Mouse (Mus musculus) gastrocnemius, adult 2 months (tissue): ENCODE measurements around the gene Gm10135. TPM values are rescaled to one million over a fixed set of nuclear protein-coding genes. Genes with fewer than 3 reads are reported as not detected.
"Not testable (repeated sequence)": the region's sequence is repeated elsewhere in the genome, so short reads cannot be mapped to it uniquely, and the experiment has no call there.

Source experiments
- DNase-seq: peaks from one replicate; pipeline ENCODE4 v3.0.0; 2022
- H3K27ac ChIP-seq: fragments of 200-600 bp; 2 replicates; pipeline ENCODE4 v1.8.1; 2022; ENCODE audit warnings: mild to moderate bottlenecking
- H3K4me3 ChIP-seq: fragments of 200-600 bp; 2 replicates; pipeline ENCODE4 v1.8.1; 2022; ENCODE audit warnings: mild to moderate bottlenecking, moderate library complexity
- CTCF ChIP-seq: fragments of 200-600 bp; IDR thresholded peaks from 2 replicates; pipeline ENCODE4 v1.8.1; 2022; ENCODE audit warnings: antibody characterized with exemption, mild to moderate bottlenecking, moderate library complexity
- intact Hi-C: fragments of 180-260 bp; cut with DNase I; formaldehyde crosslinking; loops from one replicate; pipeline ENCODE4 v1.15.1; 2025
- total RNA-seq, 2 experiments: library from RNA; stranded (reverse); gene quantifications; 2 replicates each; pipeline ENCODE4 v1.2.3; 2021

The Gm10135 gene
- total RNA-seq, 2 experiments from 2014 or later = not detected

GRCm38 (mm10) chr5:72950252-72950651 lies 24.2 kb downstream of the Gm10135 start:
- Histone ChIP-seq H3K27ac (peak overlapping the region; percentile 21; the same call in 1 of the 2 replicates), H3K4me3 (no peak overlapping the region)
- intact Hi-C loops = no loop called here
- DNase-seq = no peak
- no peak for TF ChIP-seq CTCF

- Histone ChIP-seq H3K27ac (peak overlapping the region; percentile 79), H3K4me3 (no peak overlapping the region)
- intact Hi-C loops = no loop called here
- no peak for TF ChIP-seq CTCF
- no peak for DNase-seq
Measured at GRCm38 (mm10) chr5:72948136-72948535, 26.4 kb downstream of the Gm10135 start.

- H3K27ac ChIP-seq = no peak overlapping the region
- intact Hi-C loops = no loop called here
Measured at GRCm38 (mm10) chr5:72940906-72941432, 33.5 kb downstream of the Gm10135 start.

GRCm38 (mm10) chr5:72939311-72939710 lies 35.2 kb downstream of the Gm10135 start:
- no peak for DNase-seq
- intact Hi-C loops = no loop called here
- Histone ChIP-seq H3K4me3 (no peak overlapping the region), H3K27ac (no peak overlapping the region)
- TF ChIP-seq CTCF = no peak

More at GRCm38 (mm10) chr5:72940906-72941432, 33.5 kb downstream of the Gm10135 start:
- no peak for TF ChIP-seq CTCF
- no peak overlapping the region for H3K4me3 ChIP-seq
- DNase-seq = no peak

- H3K4me3 ChIP-seq, H3K27ac ChIP-seq, DNase-seq, intact Hi-C loops: not testable (repeated sequence)
Measured at GRCm38 (mm10) chr5:72938421-72938820, 36.1 kb downstream of the Gm10135 start.

GRCm38 (mm10) chr5:72933026-72933675 lies 41.4 kb downstream of the Gm10135 start:
- no peak for TF ChIP-seq CTCF
- intact Hi-C loops = no loop called here
- H3K4me3 ChIP-seq = no peak overlapping the region
- DNase-seq = no peak
- H3K27ac ChIP-seq = peak overlapping the region; percentile 4; the same call in 1 of the 2 replicates

GRCm38 (mm10) chr5:72927074-72927473 lies 47.4 kb downstream of the Gm10135 start:
- no peak for DNase-seq
- intact Hi-C loops = no loop called here
- Histone ChIP-seq H3K4me3 (no peak overlapping the region), H3K27ac (peak overlapping the region; percentile 32; the same call in 1 of the 2 replicates)
- no peak for TF ChIP-seq CTCF

- no peak for DNase-seq
- Histone ChIP-seq H3K4me3 (no peak overlapping the region), H3K27ac (no peak overlapping the region)
- intact Hi-C loops = no loop called here
- TF ChIP-seq CTCF = no peak
Measured at GRCm38 (mm10) chr5:72922796-72923195, 51.7 kb downstream of the Gm10135 start.

- no peak for TF ChIP-seq CTCF
- intact Hi-C loops = no loop called here
- DNase-seq = no peak
Measured at GRCm38 (mm10) chr5:72921171-72921570, 53.3 kb downstream of the Gm10135 start.

GRCm38 (mm10) chr5:72920416-72920815 lies 54.1 kb downstream of the Gm10135 start:
- intact Hi-C loops = no loop called here
- TF ChIP-seq CTCF = no peak
- DNase-seq = no peak
- no peak overlapping the region for H3K4me3 ChIP-seq
- H3K27ac ChIP-seq = no peak overlapping the region

More at GRCm38 (mm10) chr5:72921171-72921570, 53.3 kb downstream of the Gm10135 start:
- Histone ChIP-seq H3K4me3 (no peak overlapping the region), H3K27ac (peak overlapping the region; percentile 29; the same call in 1 of the 2 replicates)

- Histone ChIP-seq H3K4me3 (peak overlapping the region; percentile 77), H3K27ac (peak overlapping the region; percentile 96)
- intact Hi-C loops = no loop called here
- TF ChIP-seq CTCF = no peak
- DNase-seq = no peak
Measured at GRCm38 (mm10) chr5:72916851-72917250, 57.7 kb downstream of the Gm10135 start.

- TF ChIP-seq CTCF = no peak
- intact Hi-C loops = no loop called here
- peak overlapping the region; percentile 77 for H3K4me3 ChIP-seq
- DNase-seq = no peak
- peak overlapping the region; percentile 96 for H3K27ac ChIP-seq
Measured at GRCm38 (mm10) chr5:72916048-72916447, 58.5 kb downstream of the Gm10135 start.

Other genes with a start within 250 kb of the Gm10135 start
- gene Txk, start 221.9 kb downstream of the Gm10135 start, total RNA-seq = under 1 TPM in 1 of 2 experiments, not detected in 1; 0.06 TPM
- 1 to 10 TPM; 1.2 to 1.4 TPM for gene Tec, start 106.2 kb downstream of the Gm10135 start, total RNA-seq
- 100 to 1,000 TPM; 113 TPM for gene Slain2, start 60.4 kb downstream of the Gm10135 start, total RNA-seq
- gene Slc10a4, start 32.2 kb upstream of the Gm10135 start, total RNA-seq = not detected